Mouse (Mus musculus): ENCODE results near the gene Ssu72. TPM values are rescaled to one million over a fixed set of nuclear protein-coding genes. Genes with fewer than 3 reads are reported as not detected.

Ssu72 gene
- total and polyA plus RNA-seq, 3 experiments = 43.6 to 51.7 (median 51.6) TPM

DNA sequence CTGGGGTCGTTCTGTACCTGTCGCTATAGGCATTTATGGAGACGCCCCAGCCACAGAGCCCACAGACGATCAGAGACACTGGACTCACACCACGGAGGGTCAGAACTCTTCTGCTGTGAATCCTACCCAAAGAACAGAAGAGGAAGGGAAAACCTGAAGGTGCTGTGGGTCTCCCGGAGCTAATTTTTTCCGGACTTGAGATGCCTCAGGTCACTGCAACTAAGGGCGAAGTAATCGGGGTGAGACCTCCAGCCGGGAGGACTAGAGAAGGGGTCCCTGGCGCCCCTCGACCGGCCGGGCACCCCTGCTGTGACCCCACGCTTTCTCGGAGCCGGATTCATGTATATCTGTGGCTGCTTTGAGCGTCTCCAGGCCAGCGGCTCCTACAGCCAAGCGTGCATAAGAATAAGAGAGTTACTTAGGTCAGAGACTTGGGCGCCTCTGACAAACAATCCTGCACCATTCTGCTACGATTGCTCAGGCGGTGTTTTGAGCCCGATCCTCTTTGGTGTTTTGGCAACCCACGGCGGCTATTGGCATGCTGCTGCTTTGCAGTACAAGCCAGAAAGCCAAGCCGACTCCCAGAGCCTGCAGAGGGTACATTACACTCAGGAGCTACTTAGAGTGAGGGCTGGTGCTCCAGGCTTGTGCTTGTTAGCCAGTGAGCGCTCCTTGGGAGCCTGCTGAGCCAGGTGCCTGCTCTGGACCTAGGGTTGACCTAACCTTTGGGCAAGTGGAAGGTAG is 56.9 kb downstream of the Ssu72 start:
- Histone ChIP-seq H3K27ac (peak overlapping the region; percentile 87), H3K36me3 (ENCODE audit: control insufficient read depth, insufficient read depth, low read length) (peaks cover under 1% of the 10 kb centered on the region), H3K9ac (ENCODE audit: low read depth, low read length) (peak overlapping the region; percentile 67), H3K27me3 (ENCODE audit: control insufficient read depth, insufficient read depth, low read length) (no peaks in the 10 kb centered on the region), H3K4me1 (ENCODE audit: control insufficient read depth, insufficient read depth, low read length) (peaks cover 9% of the 10 kb centered on the region), H3K4me3 (peak overlapping the region; percentile 81), H3K79me2 (replicated peaks; ENCODE audit: control insufficient read depth, insufficient read depth, low read length) (peaks cover 4% of the 10 kb centered on the region; the same call in 1 of the 2 replicates)
- intact Hi-C loops (cut with DNase I) = loop anchor here (2.0 to 5.0 kb wide), 3 partner anchors 25 to 139 kb away; partner anchors contain the start of genes Cdk11b and Mrpl20
- WGBS = 2% methylated on average over 28 of the region's 28 CpGs
- DNase-seq = peak in 1 of 2 experiments; percentile 40
- TF ChIP-seq CTCF (IDR thresholded peaks at IDR 0.05) = no peak
- TF ChIP-seq EP300 (IDR thresholded peaks at IDR 0.05; ENCODE audit: insufficient read depth, low read depth, low read length) = no peak
- no peak for TF ChIP-seq POLR2A (IDR thresholded peaks at IDR 0.05; ENCODE audit: insufficient read depth, low read depth, low read length)

DNA sequence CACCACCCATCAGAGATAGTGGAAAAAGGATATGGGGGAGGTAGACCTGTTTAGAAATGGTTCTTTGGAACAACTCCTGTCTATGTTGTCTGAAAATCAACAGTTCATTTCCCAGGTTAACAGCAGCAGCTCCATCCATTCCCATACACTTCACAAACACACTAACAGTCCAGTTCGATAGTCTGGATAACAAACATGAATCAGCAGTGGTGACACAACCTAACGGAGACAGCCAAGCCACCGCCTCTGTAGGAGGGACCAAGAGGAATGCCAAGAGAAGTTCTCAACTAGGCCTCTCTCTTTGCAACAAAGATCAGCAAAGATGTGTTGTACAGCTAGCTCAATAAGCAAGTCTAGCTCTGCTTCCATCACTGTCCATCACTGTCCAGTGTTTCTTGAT is 57.8 kb downstream of the Ssu72 start:
- no peak overlapping the region for H3K9ac ChIP-seq (ENCODE audit: low read depth, low read length)
- no peaks in the 10 kb centered on the region for H3K36me3 ChIP-seq (ENCODE audit: control insufficient read depth, insufficient read depth, low read length)
- DNase-seq = no peak
- 76% methylated on average over 3 of the region's 3 CpGs for WGBS
- H3K79me2 ChIP-seq (replicated peaks; ENCODE audit: control insufficient read depth, insufficient read depth, low read length) = peaks cover 4% of the 10 kb centered on the region; the same call in 1 of the 2 replicates
- TF ChIP-seq CTCF (IDR thresholded peaks at IDR 0.05) = no peak
- no peak for TF ChIP-seq EP300 (IDR thresholded peaks at IDR 0.05; ENCODE audit: insufficient read depth, low read depth, low read length)
- TF ChIP-seq POLR2A (IDR thresholded peaks at IDR 0.05; ENCODE audit: insufficient read depth, low read depth, low read length) = no peak
- no peak overlapping the region for H3K4me3 ChIP-seq
- H3K27me3 ChIP-seq (ENCODE audit: control insufficient read depth, insufficient read depth, low read length) = no peaks in the 10 kb centered on the region
- H3K4me1 ChIP-seq (ENCODE audit: control insufficient read depth, insufficient read depth, low read length) = peaks cover 7% of the 10 kb centered on the region
- intact Hi-C loops (cut with DNase I) = loop anchor here (5.0 kb wide), 2 partner anchors 40 to 140 kb away; partner anchors contain the start of genes Cdk11b and Mrpl20
- H3K27ac ChIP-seq = no peak overlapping the region

DNA sequence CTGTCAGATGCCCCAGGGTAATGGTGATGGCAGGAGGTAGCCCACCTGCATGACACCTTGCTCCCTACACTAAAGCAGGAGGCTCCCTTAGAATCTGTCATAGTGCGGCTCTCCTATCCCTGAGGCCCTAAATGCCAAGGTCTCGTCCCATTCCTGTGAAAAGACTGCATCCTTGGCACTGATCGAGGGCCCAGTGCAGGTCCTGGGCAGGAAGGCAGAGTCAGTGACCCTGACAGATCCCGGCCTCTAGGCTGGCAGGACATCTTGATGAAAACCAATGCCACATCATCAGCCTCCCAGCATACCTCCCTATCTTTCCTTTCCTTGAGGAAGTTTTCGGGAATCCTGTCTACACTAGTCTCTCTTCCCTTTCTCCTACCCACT is 64.9 kb downstream of the Ssu72 start:
- no peaks in the 10 kb centered on the region for H3K27me3 ChIP-seq (ENCODE audit: control insufficient read depth, insufficient read depth, low read length)
- H3K4me3 ChIP-seq = peak overlapping the region; percentile 61
- H3K4me1 ChIP-seq (ENCODE audit: control insufficient read depth, insufficient read depth, low read length) = peaks cover 2% of the 10 kb centered on the region
- H3K27ac ChIP-seq = peak overlapping the region; percentile 87
- H3K79me2 ChIP-seq (replicated peaks; ENCODE audit: control insufficient read depth, insufficient read depth, low read length) = no peaks in the 10 kb centered on the region
- no peak for TF ChIP-seq EP300 (IDR thresholded peaks at IDR 0.05; ENCODE audit: insufficient read depth, low read depth, low read length)
- no peak for TF ChIP-seq CTCF (IDR thresholded peaks at IDR 0.05)
- TF ChIP-seq POLR2A (IDR thresholded peaks at IDR 0.05; ENCODE audit: insufficient read depth, low read depth, low read length) = no peak
- 71% methylated on average over 5 of the region's 5 CpGs for WGBS
- intact Hi-C loops (cut with DNase I) = loop anchor here (1.0 kb wide), 1 partner anchor 47 kb away; no protein-coding TSS in a partner anchor
- 0 out of 2 replicates have a peak overlapping the region, but pooled peaks have one; percentile 31 for H3K9ac ChIP-seq (ENCODE audit: low read depth, low read length)
- no peak for DNase-seq
- no peaks in the 10 kb centered on the region for H3K36me3 ChIP-seq (ENCODE audit: control insufficient read depth, insufficient read depth, low read length)

DNA sequence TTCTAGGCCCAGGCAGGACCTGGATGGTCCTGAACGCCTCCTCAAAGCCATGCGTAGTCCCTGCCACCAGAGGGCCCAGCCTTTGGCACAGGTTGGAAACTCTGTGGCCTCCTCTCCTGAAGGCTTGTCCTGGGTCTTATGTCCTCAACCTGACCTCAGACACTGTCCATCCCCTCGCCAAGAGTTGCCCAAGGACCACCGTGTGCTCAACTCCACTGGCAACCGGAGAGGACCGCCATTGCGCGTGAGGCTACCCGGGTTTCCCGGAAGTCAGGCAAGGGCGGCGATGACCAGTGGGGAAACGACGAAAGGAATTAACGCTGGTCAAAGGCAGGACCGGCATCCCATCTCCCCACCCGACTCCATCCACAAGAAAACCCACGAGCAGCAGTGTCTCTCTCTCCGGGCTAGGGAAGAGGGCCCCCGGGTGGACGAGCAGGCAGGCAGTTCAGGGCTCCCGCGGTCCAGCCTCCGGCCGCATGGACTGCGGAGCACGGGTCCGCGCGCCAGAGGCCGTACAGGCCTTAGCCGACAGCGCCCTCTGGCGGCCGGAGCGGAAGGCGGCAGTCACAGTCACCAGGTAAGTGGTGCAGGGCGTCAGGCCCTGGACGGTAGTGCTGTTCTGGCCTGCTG is 65.4 kb downstream of the Ssu72 start:
- H3K27ac ChIP-seq = peak overlapping the region; percentile 87
- WGBS = under 1% methylated on average over 39 of the region's 39 CpGs
- peak overlapping the region; percentile 80 for H3K9ac ChIP-seq (ENCODE audit: low read depth, low read length)
- DNase-seq = peak; percentile 91 to 95
- H3K79me2 ChIP-seq (replicated peaks; ENCODE audit: control insufficient read depth, insufficient read depth, low read length) = no peaks in the 10 kb centered on the region
- intact Hi-C loops (cut with DNase I) = loop anchor here (1.0 kb wide), 2 partner anchors 14 to 48 kb away; no protein-coding TSS in a partner anchor
- TF ChIP-seq CTCF (IDR thresholded peaks at IDR 0.05) = peak; percentile 75
- TF ChIP-seq EP300 (IDR thresholded peaks at IDR 0.05; ENCODE audit: insufficient read depth, low read depth, low read length) = peak; percentile 82; the same call in 1 of the 2 replicates
- peak; percentile 49 for TF ChIP-seq POLR2A (IDR thresholded peaks at IDR 0.05; ENCODE audit: insufficient read depth, low read depth, low read length)
- no peaks in the 10 kb centered on the region for H3K27me3 ChIP-seq (ENCODE audit: control insufficient read depth, insufficient read depth, low read length)
- H3K4me3 ChIP-seq = peak overlapping the region; percentile 61
- H3K36me3 ChIP-seq (ENCODE audit: control insufficient read depth, insufficient read depth, low read length) = no peaks in the 10 kb centered on the region
- peaks cover 3% of the 10 kb centered on the region for H3K4me1 ChIP-seq (ENCODE audit: control insufficient read depth, insufficient read depth, low read length)

DNA sequence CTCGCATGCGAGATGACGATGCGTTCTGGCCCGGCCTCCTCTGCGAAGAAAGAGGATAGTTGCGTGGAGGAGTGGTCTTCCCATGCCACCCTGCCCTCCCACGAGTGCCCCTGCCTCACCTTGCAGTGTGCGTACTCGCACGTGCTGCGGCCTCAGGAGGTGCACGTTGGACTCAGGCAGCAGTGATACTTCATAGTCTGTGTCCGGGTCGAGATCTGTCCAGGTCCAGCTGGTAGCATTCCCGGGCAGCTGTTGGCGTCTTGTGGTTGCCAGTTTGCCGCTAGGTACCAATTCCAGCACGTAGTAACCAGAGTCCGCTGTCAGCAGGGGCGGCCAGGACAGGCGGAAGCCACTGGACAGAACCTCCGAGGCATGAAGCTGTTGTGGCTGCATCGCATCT is 66.0 kb downstream of the Ssu72 start:
- 54% methylated on average over 24 of the region's 24 CpGs for WGBS
- H3K36me3 ChIP-seq (ENCODE audit: control insufficient read depth, insufficient read depth, low read length) = no peaks in the 10 kb centered on the region
- H3K9ac ChIP-seq (ENCODE audit: low read depth, low read length) = peak overlapping the region; percentile 23
- peak overlapping the region; percentile 61; the same call in 1 of the 2 replicates for H3K4me3 ChIP-seq
- H3K27ac ChIP-seq = peak overlapping the region; percentile 87
- no peak for DNase-seq
- no peak for TF ChIP-seq POLR2A (IDR thresholded peaks at IDR 0.05; ENCODE audit: insufficient read depth, low read depth, low read length)
- TF ChIP-seq CTCF (IDR thresholded peaks at IDR 0.05) = no peak
- no peak for TF ChIP-seq EP300 (IDR thresholded peaks at IDR 0.05; ENCODE audit: insufficient read depth, low read depth, low read length)
- H3K79me2 ChIP-seq (replicated peaks; ENCODE audit: control insufficient read depth, insufficient read depth, low read length) = no peaks in the 10 kb centered on the region
- H3K27me3 ChIP-seq (ENCODE audit: control insufficient read depth, insufficient read depth, low read length) = no peaks in the 10 kb centered on the region
- peaks cover 9% of the 10 kb centered on the region for H3K4me1 ChIP-seq (ENCODE audit: control insufficient read depth, insufficient read depth, low read length)
- intact Hi-C loops (cut with DNase I) = loop anchor here (1.0 kb wide), 1 partner anchor 14 kb away; no protein-coding TSS in a partner anchor

Measured in heart, adult 2 months (tissue).